Mouse (Mus musculus): ENCODE results near the gene Scgb3a1. TPM values are rescaled to one million over a fixed set of nuclear protein-coding genes. Genes with fewer than 3 reads are reported as not detected.

Gene Scgb3a1
- polyA plus RNA-seq (2011; ENCODE audit: insufficient read length, low read depth, missing spikeins) = not detected in 2 replicates

GRCm38 (mm10) chr11:49663310-49663709 is at the start of gene Scgb3a1:
Scgb3a1 (plus strand) TSS chr11:49663610.
- H3K27ac ChIP-seq (ENCODE audit: insufficient read depth, low read length) = no peak within 1 kb of the TSS
- peaks cover 2% of the 10 kb centered on the region; the same call in 1 of the 2 replicates for H3K4me1 ChIP-seq (ENCODE audit: control insufficient read depth, insufficient read depth, low read length)
- TF ChIP-seq CTCF (IDR thresholded peaks at IDR 0.05; ENCODE audit: borderline replicate concordance, insufficient read depth, low read length) = no peak
- no peak for TF ChIP-seq POLR2A (IDR thresholded peaks at IDR 0.05; ENCODE audit: low read depth, low read length)
- no peak within 1 kb of the TSS for H3K4me3 ChIP-seq (ENCODE audit: insufficient read depth, low read length)

- Histone ChIP-seq H3K27ac (ENCODE audit: insufficient read depth, low read length) (no peak overlapping the region), H3K4me1 (ENCODE audit: control insufficient read depth, insufficient read depth, low read length) (peaks cover 12% of the 10 kb centered on the region), H3K4me3 (ENCODE audit: insufficient read depth, low read length) (no peak overlapping the region)
- TF ChIP-seq CTCF (IDR thresholded peaks at IDR 0.05; ENCODE audit: borderline replicate concordance, insufficient read depth, low read length) (no peak), POLR2A (IDR thresholded peaks at IDR 0.05; ENCODE audit: low read depth, low read length) (no peak)
Measured at GRCm38 (mm10) chr11:49615856-49616725, 47.3 kb upstream of the Scgb3a1 start.

DNA sequence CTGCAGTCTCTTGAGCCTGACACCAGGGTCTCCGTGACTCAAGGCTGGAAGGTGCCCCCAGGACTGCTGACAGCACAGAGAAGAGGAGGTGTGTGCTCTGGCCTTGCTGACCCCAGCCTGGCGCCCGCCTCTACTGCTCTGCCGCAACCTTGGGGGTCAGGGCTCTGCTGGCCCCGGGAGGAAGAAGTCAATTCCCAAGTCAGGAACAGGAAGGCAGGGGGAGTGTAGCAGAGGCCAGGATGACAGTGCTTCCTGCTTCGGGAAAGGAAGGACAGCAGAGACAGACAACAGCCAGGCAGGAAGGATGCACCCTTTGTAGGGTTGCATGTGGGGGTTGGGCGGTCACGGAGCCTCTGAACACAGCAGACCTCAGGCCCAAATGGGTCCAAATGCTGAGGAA is 44.9 kb upstream of the Scgb3a1 start:
- Histone ChIP-seq H3K4me1 (ENCODE audit: control insufficient read depth, insufficient read depth, low read length) (peaks cover 12% of the 10 kb centered on the region), H3K27ac (ENCODE audit: insufficient read depth, low read length) (no peak overlapping the region), H3K4me3 (ENCODE audit: insufficient read depth, low read length) (no peak overlapping the region)
- TF ChIP-seq CTCF (IDR thresholded peaks at IDR 0.05; ENCODE audit: borderline replicate concordance, insufficient read depth, low read length) (no peak), POLR2A (IDR thresholded peaks at IDR 0.05; ENCODE audit: low read depth, low read length) (no peak)

GRCm38 (mm10) chr11:49621953-49622352 is 41.5 kb upstream of the Scgb3a1 start:
- Histone ChIP-seq H3K27ac (ENCODE audit: insufficient read depth, low read length) (no peak overlapping the region), H3K4me3 (ENCODE audit: insufficient read depth, low read length) (no peak overlapping the region), H3K4me1 (ENCODE audit: control insufficient read depth, insufficient read depth, low read length) (peaks cover 3% of the 10 kb centered on the region)
- no peak for TF ChIP-seq POLR2A (IDR thresholded peaks at IDR 0.05; ENCODE audit: low read depth, low read length)

- H3K4me3 ChIP-seq (ENCODE audit: insufficient read depth, low read length) = no peak overlapping the region
- no peak overlapping the region for H3K27ac ChIP-seq (ENCODE audit: insufficient read depth, low read length)
- H3K4me1 ChIP-seq (ENCODE audit: control insufficient read depth, insufficient read depth, low read length) = no peaks in the 10 kb centered on the region
- TF ChIP-seq POLR2A (IDR thresholded peaks at IDR 0.05; ENCODE audit: low read depth, low read length) = no peak
- no peak for TF ChIP-seq CTCF (IDR thresholded peaks at IDR 0.05; ENCODE audit: borderline replicate concordance, insufficient read depth, low read length)
Measured at GRCm38 (mm10) chr11:49624156-49624555, 39.3 kb upstream of the Scgb3a1 start.

- no peak overlapping the region for H3K4me3 ChIP-seq (ENCODE audit: insufficient read depth, low read length)
- no peak for TF ChIP-seq POLR2A (IDR thresholded peaks at IDR 0.05; ENCODE audit: low read depth, low read length)
- no peak for TF ChIP-seq CTCF (IDR thresholded peaks at IDR 0.05; ENCODE audit: borderline replicate concordance, insufficient read depth, low read length)
- no peak overlapping the region for H3K27ac ChIP-seq (ENCODE audit: insufficient read depth, low read length)
- H3K4me1 ChIP-seq (ENCODE audit: control insufficient read depth, insufficient read depth, low read length) = no peaks in the 10 kb centered on the region
Measured at GRCm38 (mm10) chr11:49625863-49626262, 37.5 kb upstream of the Scgb3a1 start.

DNA sequence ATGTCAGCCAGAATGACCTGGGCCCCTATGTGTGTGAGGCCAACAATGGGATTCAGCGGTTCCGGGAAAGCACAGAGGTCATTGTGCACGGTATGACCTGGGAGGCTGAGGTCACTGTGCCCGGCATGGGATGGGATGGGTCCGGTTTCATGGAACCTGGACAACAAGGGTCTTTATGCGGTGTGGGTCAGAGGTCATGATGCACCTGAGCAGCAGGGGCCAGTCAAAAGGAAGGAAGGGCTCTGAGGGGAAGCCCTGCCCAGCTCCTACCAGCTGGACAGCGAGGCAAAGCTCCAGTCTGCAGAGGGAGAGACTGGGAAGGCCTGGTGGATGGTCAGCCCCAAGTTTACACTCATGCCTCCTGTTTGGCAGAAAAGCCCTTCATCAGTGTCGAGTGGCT is 36.7 kb upstream of the Scgb3a1 start:
- TF ChIP-seq POLR2A (IDR thresholded peaks at IDR 0.05; ENCODE audit: low read depth, low read length) (no peak), CTCF (IDR thresholded peaks at IDR 0.05; ENCODE audit: borderline replicate concordance, insufficient read depth, low read length) (no peak)

DNA sequence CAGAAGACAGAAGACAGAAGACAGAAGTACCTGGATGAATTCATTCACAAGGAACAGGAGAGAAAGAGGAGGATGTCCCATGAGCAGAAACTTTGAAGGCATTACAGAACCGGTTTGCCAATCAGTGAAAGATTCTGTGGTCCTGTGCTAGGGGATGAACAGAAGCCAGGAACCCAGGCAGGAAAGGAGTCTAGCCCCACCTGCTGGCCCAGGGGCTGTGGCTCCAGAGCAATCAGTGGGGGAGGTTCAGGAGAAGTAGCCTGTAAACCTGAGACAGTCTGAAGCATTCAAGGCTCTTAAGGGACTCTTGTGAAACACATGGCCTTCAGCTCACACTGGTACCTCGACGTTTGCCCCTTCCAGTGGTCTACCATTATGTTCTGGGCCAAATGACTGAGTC is 32.3 kb upstream of the Scgb3a1 start:
- Histone ChIP-seq H3K4me3 (ENCODE audit: insufficient read depth, low read length) (no peak overlapping the region), H3K27ac (ENCODE audit: insufficient read depth, low read length) (no peak overlapping the region), H3K4me1 (ENCODE audit: control insufficient read depth, insufficient read depth, low read length) (no peaks in the 10 kb centered on the region)
- TF ChIP-seq POLR2A (IDR thresholded peaks at IDR 0.05; ENCODE audit: low read depth, low read length) (no peak), CTCF (IDR thresholded peaks at IDR 0.05; ENCODE audit: borderline replicate concordance, insufficient read depth, low read length) (peak; percentile 59; the same call in 1 of the 2 replicates)

More for the DNA sequence above, 36.7 kb upstream of the Scgb3a1 start:
- H3K4me3 ChIP-seq (ENCODE audit: insufficient read depth, low read length) = no peak overlapping the region
- H3K4me1 ChIP-seq (ENCODE audit: control insufficient read depth, insufficient read depth, low read length) = no peaks in the 10 kb centered on the region
- H3K27ac ChIP-seq (ENCODE audit: insufficient read depth, low read length) = no peak overlapping the region

DNA sequence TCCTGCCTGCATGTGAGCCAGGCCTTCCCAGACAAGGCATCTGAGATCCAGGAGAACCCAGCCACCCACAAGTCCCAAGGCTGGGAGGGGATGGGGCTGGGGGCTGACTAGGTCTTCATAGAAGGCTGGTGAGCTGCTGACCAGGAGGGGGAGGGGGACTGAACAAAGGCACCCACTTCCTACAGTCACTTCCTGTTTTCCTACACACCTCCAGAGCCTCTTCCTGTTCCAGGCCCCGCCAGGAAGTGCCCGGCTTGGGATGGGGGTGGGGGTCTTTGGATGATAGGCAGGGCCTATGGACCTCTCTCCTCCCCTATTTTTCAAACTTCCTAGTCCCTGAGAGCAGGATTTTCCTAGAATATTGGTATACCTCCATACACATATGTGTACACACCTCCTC is 31.2 kb upstream of the Scgb3a1 start:
- Histone ChIP-seq H3K27ac (ENCODE audit: insufficient read depth, low read length) (no peak overlapping the region), H3K4me1 (ENCODE audit: control insufficient read depth, insufficient read depth, low read length) (no peaks in the 10 kb centered on the region), H3K4me3 (ENCODE audit: insufficient read depth, low read length) (no peak overlapping the region)
- TF ChIP-seq CTCF (IDR thresholded peaks at IDR 0.05; ENCODE audit: borderline replicate concordance, insufficient read depth, low read length) (no peak), POLR2A (IDR thresholded peaks at IDR 0.05; ENCODE audit: low read depth, low read length) (no peak)

- Histone ChIP-seq H3K27ac (ENCODE audit: insufficient read depth, low read length) (no peak overlapping the region), H3K4me3 (ENCODE audit: insufficient read depth, low read length) (no peak overlapping the region), H3K4me1 (ENCODE audit: control insufficient read depth, insufficient read depth, low read length) (no peaks in the 10 kb centered on the region)
- TF ChIP-seq CTCF (IDR thresholded peaks at IDR 0.05; ENCODE audit: borderline replicate concordance, insufficient read depth, low read length) = no peak
- TF ChIP-seq POLR2A (IDR thresholded peaks at IDR 0.05; ENCODE audit: low read depth, low read length) = no peak
Measured at GRCm38 (mm10) chr11:49634101-49634500, 29.3 kb upstream of the Scgb3a1 start.
